Mouse (Mus musculus) lung, adult 2 months (tissue): Measurements from ENCODE around the gene Krt18.

Source experiments
- CTCF ChIP-seq: fragments of 200-500 bp; IDR thresholded peaks from 2 replicates; pipeline ENCODE4 v1.5.1; 2011; ENCODE audit warnings: mild to moderate bottlenecking, low read length, control low read depth; ENCODE audit not compliant: insufficient read depth
- POLR2A ChIP-seq: fragments of 200-500 bp; IDR thresholded peaks from 2 replicates; pipeline ENCODE4 v1.6.1; 2011; ENCODE audit warnings: low read depth, mild to moderate bottlenecking, control low read depth, low read length, borderline replicate concordance; ENCODE audit errors: extremely low read depth

GRCm38 (mm10) chr15:102007097-102008069, 20.6 kb upstream of the Krt18 start:
- TF ChIP-seq CTCF (no peak), POLR2A (no peak)
